Mouse (Mus musculus): ENCODE results near the gene Agpat3. TPM values are rescaled to one million over a fixed set of nuclear protein-coding genes. Genes with fewer than 3 reads are reported as not detected.

The Agpat3 gene
- polyA plus RNA-seq, 1 experiment, result 95.0 TPM

DNA sequence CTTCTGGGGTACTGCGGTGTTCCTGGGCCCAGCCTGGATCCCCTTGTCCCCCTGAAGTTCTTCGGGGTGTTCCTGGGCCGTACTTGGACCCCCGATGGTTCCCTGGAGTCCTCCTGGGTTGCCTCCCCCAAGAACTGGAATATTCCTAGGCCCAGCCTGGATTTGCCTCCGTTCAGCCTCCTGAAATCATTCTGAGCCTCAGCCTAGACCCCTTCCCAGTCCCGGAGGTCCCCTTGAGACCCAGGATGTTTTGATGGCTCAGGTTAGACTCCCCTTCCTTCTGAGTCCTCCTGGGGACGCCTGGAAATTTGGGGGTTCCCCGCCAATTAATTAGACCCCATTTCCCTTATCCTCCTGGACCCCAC is 359 bp upstream of the Agpat3 start:
- no peaks in the 10 kb centered on the region for H3K27me3 ChIP-seq (ENCODE audit: control insufficient read depth, insufficient read depth, insufficient read length)
- peaks cover 18% of the 10 kb centered on the region for H3K79me3 ChIP-seq (ENCODE audit: low read depth)
- H3K36me3 ChIP-seq (ENCODE audit: control insufficient read depth, insufficient read depth), result no peaks in the 10 kb centered on the region
- peaks cover 41% of the 10 kb centered on the region for H3K79me2 ChIP-seq (ENCODE audit: control insufficient read depth, insufficient read depth)
- peak overlapping the region; percentile 87 for H3K4me3 ChIP-seq (ENCODE audit: insufficient read depth, poor library complexity, severe bottlenecking)
- TF ChIP-seq MYOG (IDR thresholded peaks at IDR 0.05; ENCODE audit: control insufficient read depth, extremely low read depth, insufficient read length) (no peak), MAX (IDR thresholded peaks at IDR 0.05) (no peak), CTCF (IDR thresholded peaks at IDR 0.05; ENCODE audit: control insufficient read depth, insufficient read depth, insufficient read length) (no peak), USF1 (IDR thresholded peaks at IDR 0.05; ENCODE audit: low read depth) (no peak), MYOD1 (IDR thresholded peaks at IDR 0.05; ENCODE audit: control insufficient read depth, insufficient read length, low read depth) (no peak), FOSL1 (IDR thresholded peaks at IDR 0.05; ENCODE audit: insufficient read depth, low read length, poor library complexity, severe bottlenecking) (no peak), CEBPB (IDR thresholded peaks at IDR 0.05; ENCODE audit: low read depth) (no peak)
- H3ac ChIP-seq (ENCODE audit: control insufficient read depth, insufficient read length, low read depth), result peak overlapping the region; percentile 93

DNA sequence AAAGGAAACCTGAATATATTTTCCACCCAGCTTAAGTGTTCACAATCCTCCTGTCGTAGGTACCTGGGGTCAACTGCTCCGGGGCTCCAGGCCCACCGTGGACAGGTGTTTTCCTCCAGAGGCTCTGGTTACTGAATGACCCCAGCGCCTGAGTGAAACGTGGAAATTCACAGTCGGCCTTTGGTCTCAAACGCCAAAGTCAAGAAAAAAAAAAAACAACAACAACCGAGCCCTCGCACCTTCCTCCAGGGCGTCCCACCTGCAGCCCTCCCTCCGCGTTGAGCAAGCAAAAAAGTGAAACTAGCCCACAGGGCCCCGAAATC is 764 bp downstream of the Agpat3 start:
- peaks cover 52% of the 10 kb centered on the region for H3K79me2 ChIP-seq (ENCODE audit: control insufficient read depth, insufficient read depth)
- no peak for TF ChIP-seq CTCF (IDR thresholded peaks at IDR 0.05; ENCODE audit: control insufficient read depth, insufficient read depth, insufficient read length)
- H3K27me3 ChIP-seq (ENCODE audit: control insufficient read depth, insufficient read depth, insufficient read length), result no peaks in the 10 kb centered on the region
- no peaks in the 10 kb centered on the region for H3K36me3 ChIP-seq (ENCODE audit: control insufficient read depth, insufficient read depth)
- peak overlapping the region; percentile 87 for H3K4me3 ChIP-seq (ENCODE audit: insufficient read depth, poor library complexity, severe bottlenecking)
- peaks cover 18% of the 10 kb centered on the region for H3K79me3 ChIP-seq (ENCODE audit: low read depth)
- H3ac ChIP-seq (ENCODE audit: control insufficient read depth, insufficient read length, low read depth), result peak overlapping the region; percentile 93

DNA sequence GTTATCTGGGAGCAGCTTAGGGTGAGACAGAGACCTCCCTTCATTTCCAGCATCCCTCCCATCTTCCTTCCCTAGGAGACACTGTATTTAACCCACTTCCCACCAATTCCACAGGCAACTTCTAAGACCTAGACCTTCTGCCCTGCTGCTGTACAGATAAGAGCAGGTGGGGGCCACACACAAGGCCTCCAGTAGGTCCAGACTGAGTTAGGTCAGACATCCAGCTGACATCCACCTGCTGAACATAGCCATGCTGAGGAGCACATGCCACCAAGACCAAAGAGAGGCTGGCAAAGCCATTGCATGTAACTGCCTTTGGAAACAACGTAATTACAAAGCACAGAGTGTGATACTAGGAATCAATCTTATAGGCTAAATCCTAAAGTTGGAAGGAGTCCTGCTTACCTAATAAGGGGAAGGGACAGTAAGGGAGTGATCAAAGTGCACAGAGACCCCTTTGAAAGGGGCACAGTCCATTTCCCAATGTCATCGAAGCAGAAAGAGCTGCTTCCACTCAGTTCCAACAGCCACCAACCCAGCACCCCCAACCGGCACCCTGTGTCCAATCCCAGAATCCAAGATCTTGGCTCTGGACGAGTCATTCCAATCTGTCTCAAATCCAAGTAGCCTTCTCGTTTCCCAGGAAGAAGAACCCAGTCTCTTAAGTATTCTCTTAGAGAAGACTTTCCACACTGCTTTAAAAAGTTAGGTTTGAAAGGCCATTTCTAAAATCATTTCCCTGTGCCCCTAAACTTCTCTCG is 1.3 kb downstream of the Agpat3 start:
- peak overlapping the region; percentile 20 for H3ac ChIP-seq (ENCODE audit: control insufficient read depth, insufficient read length, low read depth)
- no peaks in the 10 kb centered on the region for H3K27me3 ChIP-seq (ENCODE audit: control insufficient read depth, insufficient read depth, insufficient read length)
- peaks cover 18% of the 10 kb centered on the region for H3K79me3 ChIP-seq (ENCODE audit: low read depth)
- H3K4me3 ChIP-seq (ENCODE audit: insufficient read depth, poor library complexity, severe bottlenecking), result peak overlapping the region; percentile 87
- no peaks in the 10 kb centered on the region for H3K36me3 ChIP-seq (ENCODE audit: control insufficient read depth, insufficient read depth)
- TF ChIP-seq FOSL1 (IDR thresholded peaks at IDR 0.05; ENCODE audit: insufficient read depth, low read length, poor library complexity, severe bottlenecking) (no peak), MYOD1 (IDR thresholded peaks at IDR 0.05; ENCODE audit: control insufficient read depth, insufficient read length, low read depth) (no peak), USF1 (IDR thresholded peaks at IDR 0.05; ENCODE audit: low read depth) (no peak), CEBPB (IDR thresholded peaks at IDR 0.05; ENCODE audit: low read depth) (no peak), CTCF (IDR thresholded peaks at IDR 0.05; ENCODE audit: control insufficient read depth, insufficient read depth, insufficient read length) (no peak), MAX (IDR thresholded peaks at IDR 0.05) (no peak), MYOG (IDR thresholded peaks at IDR 0.05; ENCODE audit: control insufficient read depth, extremely low read depth, insufficient read length) (no peak)
- H3K79me2 ChIP-seq (ENCODE audit: control insufficient read depth, insufficient read depth), result peaks cover 57% of the 10 kb centered on the region

DNA sequence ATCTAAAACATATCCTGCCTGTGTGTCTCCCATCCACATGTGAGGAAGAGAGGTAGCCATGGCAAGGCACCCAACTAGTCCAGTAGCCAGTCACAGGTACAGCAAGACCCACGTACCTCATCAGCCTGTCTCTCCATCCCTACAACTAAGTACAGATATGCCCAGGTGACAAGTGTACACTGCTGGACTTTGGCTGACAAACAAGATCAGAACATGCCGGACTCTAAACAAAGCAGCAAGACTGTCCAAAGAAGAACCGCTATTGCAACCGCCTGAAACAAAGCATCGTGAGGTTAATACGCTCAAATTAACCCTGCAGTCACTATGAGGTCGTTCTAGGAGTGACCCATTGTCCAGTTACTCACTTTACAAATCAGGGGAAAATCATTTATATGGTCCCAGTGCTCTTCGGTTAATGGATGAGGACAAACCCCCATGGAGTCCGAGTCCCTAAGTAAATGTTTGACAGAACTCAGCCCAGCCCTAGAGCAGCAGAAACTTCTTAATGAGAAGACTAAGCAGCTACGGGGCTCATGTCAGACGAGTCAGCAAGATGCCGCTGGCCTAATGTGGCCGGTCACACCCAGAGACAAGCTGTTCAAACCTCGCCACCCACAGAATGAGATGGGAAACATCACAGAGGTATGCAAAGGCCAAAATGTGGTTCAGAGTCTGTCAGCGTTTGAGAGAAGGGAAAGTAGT is 2.7 kb downstream of the Agpat3 start:
- H3K79me3 ChIP-seq (ENCODE audit: low read depth), result peaks cover 27% of the 10 kb centered on the region
- no peaks in the 10 kb centered on the region for H3K36me3 ChIP-seq (ENCODE audit: control insufficient read depth, insufficient read depth)
- H3K79me2 ChIP-seq (ENCODE audit: control insufficient read depth, insufficient read depth), result peaks cover 71% of the 10 kb centered on the region
- TF ChIP-seq MAX (IDR thresholded peaks at IDR 0.05) (no peak), MYOG (IDR thresholded peaks at IDR 0.05; ENCODE audit: control insufficient read depth, extremely low read depth, insufficient read length) (no peak), CTCF (IDR thresholded peaks at IDR 0.05; ENCODE audit: control insufficient read depth, insufficient read depth, insufficient read length) (no peak), MYOD1 (IDR thresholded peaks at IDR 0.05; ENCODE audit: control insufficient read depth, insufficient read length, low read depth) (no peak), CEBPB (IDR thresholded peaks at IDR 0.05; ENCODE audit: low read depth) (no peak), USF1 (IDR thresholded peaks at IDR 0.05; ENCODE audit: low read depth) (no peak), FOSL1 (IDR thresholded peaks at IDR 0.05; ENCODE audit: insufficient read depth, low read length, poor library complexity, severe bottlenecking) (no peak)
- no peak overlapping the region for H3K4me3 ChIP-seq (ENCODE audit: insufficient read depth, poor library complexity, severe bottlenecking)
- H3K27me3 ChIP-seq (ENCODE audit: control insufficient read depth, insufficient read depth, insufficient read length), result no peaks in the 10 kb centered on the region
- H3ac ChIP-seq (ENCODE audit: control insufficient read depth, insufficient read length, low read depth), result no peak overlapping the region

DNA sequence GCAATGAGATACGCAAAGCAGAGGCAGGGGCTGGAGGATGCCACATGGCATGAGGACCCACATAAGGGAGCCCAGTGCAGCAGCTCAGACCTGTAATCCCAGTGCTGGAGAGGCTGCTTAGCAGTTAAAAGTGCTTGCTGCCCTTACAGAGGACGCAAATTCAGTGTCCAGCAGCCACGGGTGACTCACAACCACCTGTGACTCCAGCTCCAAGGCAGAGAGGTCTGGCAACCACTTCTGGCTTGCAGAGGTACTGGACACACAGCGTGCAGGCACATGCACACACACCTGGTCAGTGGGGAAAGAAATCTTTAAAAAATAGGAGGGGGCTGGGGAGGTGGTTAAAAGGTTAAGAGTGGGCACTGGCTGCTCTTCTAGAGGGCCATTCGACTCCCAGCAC is 4.1 kb downstream of the Agpat3 start:
- Histone ChIP-seq H3K4me3 (ENCODE audit: insufficient read depth, poor library complexity, severe bottlenecking) (no peak overlapping the region), H3K79me3 (ENCODE audit: low read depth) (peaks cover 31% of the 10 kb centered on the region), H3K79me2 (ENCODE audit: control insufficient read depth, insufficient read depth) (peaks cover 85% of the 10 kb centered on the region), H3K36me3 (ENCODE audit: control insufficient read depth, insufficient read depth) (peaks cover 4% of the 10 kb centered on the region), H3ac (ENCODE audit: control insufficient read depth, insufficient read length, low read depth) (no peak overlapping the region), H3K27me3 (ENCODE audit: control insufficient read depth, insufficient read depth, insufficient read length) (no peaks in the 10 kb centered on the region)
- TF ChIP-seq MAX (IDR thresholded peaks at IDR 0.05) (no peak), CEBPB (IDR thresholded peaks at IDR 0.05; ENCODE audit: low read depth) (no peak), USF1 (IDR thresholded peaks at IDR 0.05; ENCODE audit: low read depth) (no peak), MYOG (IDR thresholded peaks at IDR 0.05; ENCODE audit: control insufficient read depth, extremely low read depth, insufficient read length) (no peak), CTCF (IDR thresholded peaks at IDR 0.05; ENCODE audit: control insufficient read depth, insufficient read depth, insufficient read length) (no peak), FOSL1 (IDR thresholded peaks at IDR 0.05; ENCODE audit: insufficient read depth, low read length, poor library complexity, severe bottlenecking) (no peak), MYOD1 (IDR thresholded peaks at IDR 0.05; ENCODE audit: control insufficient read depth, insufficient read length, low read depth) (no peak)

All from C2C12 (cell line).